Mouse (Mus musculus) kidney, postnatal 36 days (tissue): ENCODE data around the gene Dmap1.

Experiments
- DNase-seq, 2 experiments: peaks; one replicate each; pipeline ENCODE4 v3.0.0; 2021 to 2022; ENCODE audit warnings: mixed read lengths in 2 of 2

Dmap1 gene

DNA sequence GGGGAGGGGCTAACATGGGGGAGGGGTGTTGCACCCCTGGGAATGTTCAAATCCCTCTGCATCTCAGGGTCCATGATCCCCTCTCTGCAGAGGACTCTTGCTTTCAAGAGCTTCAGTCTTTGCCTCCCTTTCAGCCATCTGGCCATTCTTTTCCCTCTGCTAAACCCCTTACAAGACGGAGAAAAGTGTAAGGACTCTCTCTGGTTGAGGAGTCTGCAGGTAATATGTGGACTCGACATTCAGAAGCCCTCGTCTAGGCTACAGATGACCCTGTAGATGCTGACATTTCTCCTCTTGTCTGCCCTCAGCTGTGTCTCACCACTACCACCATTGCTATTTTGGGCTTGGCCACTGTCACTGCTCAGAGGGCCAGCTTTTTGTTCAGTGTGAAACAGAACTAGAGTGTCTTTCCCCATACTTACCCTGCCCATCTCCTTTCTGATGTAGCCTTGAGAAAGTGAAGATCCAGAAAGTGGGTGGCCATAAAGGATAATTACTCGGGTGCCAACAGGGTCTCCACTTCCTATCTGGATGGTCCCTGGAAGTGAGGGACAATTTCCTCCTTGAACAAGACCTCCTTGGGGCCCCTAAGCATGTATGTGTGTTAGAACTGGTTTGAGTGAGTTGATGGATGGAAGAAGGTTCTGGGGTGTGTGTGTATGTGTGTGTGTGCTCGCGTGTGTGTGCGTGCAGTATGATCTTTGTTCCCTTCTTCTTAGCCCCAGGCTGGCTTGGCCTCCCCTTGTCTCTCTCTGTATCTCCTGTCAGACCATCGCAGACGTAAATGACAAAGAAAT, 27.2 kb downstream of the Dmap1 start:
- no peak for DNase-seq

GRCm38 (mm10) chr4:117654016-117654702, 27.9 kb downstream of the Dmap1 start:
- DNase-seq = no peak

GRCm38 (mm10) chr4:117652727-117653126, 29.3 kb downstream of the Dmap1 start:
- no peak for DNase-seq

DNA sequence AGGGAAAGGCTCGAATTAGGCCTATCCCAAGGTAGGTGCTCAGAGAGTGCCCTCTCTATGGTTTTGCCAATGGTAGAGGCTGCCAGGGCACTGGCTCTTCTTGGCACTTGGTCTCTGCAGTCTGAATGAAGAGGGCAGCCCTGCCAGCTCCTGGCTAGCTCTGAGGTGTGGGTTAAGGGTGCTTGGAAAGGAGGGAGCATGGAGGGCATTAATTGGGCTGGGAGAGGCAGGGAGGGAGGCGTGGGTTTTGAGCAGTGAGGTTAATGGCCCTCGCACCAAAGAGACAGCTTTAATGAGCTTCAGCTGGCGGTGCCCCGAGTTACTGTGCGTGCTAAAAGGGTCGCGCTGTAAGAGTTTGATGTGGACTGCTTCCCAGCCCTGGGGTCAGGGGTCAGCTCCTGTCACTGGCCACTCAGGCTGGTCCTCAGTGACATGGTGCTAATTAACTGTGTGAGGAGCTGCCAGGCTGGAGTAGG, 30.4 kb downstream of the Dmap1 start:
- DNase-seq = no peak

DNA sequence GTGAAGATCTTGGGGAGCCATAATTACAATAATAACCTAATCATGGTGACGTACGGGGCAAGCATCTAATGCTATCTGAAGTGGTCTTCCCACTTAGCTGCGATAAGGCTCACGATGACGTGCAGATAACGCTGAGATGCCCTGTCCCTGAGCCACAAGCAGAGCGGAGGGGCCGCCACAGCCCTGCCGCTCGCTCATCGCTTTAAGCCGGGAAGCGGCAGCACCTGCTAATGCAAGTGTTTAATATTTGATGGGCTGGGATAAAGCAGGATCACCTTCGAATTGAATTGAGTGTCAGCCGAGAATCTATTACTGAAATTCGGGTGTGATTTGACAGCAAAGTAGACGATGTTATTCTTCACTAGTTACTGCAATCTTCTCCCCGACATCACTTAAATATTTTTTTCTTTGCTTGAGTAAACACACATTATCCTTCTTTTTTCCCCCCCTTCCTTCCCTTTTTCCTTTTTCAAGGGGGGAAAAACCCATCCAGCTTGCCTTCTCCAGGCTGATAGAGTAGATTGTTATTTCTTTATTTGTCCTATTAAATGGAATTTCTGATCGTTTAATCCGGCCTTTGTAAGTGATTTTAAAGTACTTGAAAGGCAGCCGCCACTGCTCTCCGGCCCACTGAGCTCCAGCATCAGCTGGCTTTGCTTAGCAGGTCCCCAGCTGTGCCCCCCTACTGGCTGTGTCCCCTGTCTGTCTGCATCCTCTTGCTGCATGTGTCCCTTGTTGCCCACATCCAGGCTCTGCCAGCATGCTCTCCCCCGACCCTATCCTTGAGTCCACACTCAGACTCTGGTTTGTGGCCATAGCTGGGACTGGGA, 34.9 kb downstream of the Dmap1 start:
- no peak for DNase-seq

GRCm38 (mm10) chr4:117646496-117646895, 35.6 kb downstream of the Dmap1 start:
- no peak for DNase-seq

- DNase-seq = no peak
Measured at GRCm38 (mm10) chr4:117645859-117646258, 36.2 kb downstream of the Dmap1 start.

- no peak for DNase-seq
Measured at GRCm38 (mm10) chr4:117645031-117645435, 37.0 kb downstream of the Dmap1 start.

- DNase-seq = no peak
Measured at GRCm38 (mm10) chr4:117641804-117642203, 40.3 kb downstream of the Dmap1 start.

- no peak for DNase-seq
Measured at GRCm38 (mm10) chr4:117640925-117641703, 41.0 kb downstream of the Dmap1 start.

DNA sequence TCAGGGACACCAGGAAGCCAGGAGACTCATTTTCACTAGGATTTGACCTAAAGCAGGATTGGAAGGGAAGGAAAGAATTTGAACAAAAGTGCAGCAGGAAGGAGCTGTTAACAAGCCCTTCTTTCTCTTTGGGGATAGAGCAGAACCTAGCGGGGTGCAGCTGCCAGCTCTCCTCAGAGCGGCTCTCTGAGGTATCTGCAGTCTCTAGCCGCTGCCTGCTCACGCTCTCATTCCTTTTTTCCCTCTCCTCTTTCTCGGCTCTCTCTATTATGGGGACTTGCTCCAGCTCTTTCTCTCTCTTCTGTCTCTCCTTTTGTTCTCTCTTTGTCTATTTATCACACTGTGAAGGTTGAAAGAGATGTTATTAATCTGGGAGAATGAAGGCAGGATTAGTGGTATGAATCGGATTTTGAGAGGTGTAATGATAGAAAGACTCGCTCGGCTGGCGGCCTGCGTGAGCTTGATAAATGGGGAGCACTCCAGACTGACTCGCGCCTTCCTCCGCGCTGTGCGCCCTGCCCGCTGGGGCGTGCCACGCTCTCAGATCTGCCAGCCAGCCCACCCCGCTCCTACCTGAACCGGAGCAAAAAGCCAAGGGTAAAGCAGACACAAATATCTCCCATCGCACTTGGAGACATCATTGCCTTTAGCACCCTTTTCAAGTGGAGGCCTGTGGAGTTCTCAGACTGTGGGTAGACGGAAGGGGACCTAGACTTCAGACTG, 45.0 kb downstream of the Dmap1 start:
- DNase-seq = no peak

DNA sequence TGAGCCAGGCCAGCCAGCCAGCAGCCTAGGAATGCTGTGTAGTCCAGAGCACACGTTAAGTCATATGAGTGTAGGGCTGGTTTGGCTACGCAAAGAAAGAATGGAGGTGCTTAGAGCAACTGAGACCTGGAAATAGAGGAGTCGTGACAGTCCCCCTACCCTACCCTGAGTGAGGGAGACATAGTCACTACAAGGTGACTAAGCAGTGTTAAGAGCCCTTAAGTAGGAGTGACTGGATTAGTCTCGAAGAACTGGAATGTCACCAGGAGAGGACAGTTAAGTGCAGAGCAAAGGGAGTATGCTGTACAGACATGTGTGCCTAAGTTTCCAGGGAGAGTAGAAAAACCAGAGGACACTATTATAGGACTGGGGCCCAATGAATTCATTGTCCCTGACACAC, 45.9 kb downstream of the Dmap1 start:
- no peak for DNase-seq

DNA sequence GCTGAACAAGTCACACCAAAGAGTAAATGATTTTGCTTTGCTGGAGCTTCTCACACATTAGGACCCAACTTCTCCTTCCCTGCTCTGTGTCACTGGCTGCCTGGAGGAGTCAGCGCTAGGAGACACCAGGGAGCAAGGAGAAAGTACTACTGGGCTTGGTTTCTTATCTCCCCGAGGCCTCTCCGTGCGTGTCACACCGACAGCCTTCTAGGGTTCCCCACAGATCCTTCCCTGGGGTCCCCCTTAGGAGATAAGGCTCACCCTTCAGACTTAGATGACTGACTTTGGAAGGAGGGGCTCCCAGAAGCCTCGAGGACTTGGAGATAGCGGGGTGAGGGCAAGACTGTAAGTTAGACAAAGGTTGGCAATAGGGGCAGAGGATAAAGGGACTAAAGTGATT, 47.4 kb downstream of the Dmap1 start:
- no peak for DNase-seq

- DNase-seq = peak in 1 of 2 experiments; percentile 19
Measured at GRCm38 (mm10) chr4:117633527-117633926, 48.5 kb downstream of the Dmap1 start.

DNA sequence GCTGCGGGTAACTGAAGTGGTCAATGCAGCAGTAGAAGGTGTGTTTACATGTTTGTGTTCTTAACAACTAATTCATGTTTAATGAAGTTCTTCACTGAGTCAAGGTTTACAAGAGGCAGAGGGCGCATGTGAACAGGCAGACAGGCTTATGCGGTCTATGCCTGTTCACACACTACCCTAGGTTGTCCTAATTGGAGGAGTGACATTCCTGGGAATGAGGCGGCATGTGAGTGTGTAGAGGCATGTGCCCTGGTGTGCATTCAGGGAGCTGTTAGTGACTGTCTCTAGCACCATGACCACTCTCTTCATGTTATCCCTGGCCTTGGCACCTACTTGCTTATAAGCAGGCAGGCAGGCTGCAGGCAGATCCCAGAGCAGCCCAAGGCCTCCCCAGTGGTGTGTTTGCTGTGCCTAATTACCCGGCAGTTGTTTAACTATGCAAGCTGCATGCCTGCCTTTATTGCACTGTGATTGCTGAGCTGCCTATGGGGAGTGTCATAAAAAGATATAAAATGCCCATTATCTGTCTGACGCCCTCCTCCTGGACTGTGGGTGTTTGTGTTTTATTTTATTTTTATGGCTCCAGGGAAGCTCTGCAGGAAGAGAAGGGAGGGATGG, 51.9 kb downstream of the Dmap1 start:
- no peak for DNase-seq

DNA sequence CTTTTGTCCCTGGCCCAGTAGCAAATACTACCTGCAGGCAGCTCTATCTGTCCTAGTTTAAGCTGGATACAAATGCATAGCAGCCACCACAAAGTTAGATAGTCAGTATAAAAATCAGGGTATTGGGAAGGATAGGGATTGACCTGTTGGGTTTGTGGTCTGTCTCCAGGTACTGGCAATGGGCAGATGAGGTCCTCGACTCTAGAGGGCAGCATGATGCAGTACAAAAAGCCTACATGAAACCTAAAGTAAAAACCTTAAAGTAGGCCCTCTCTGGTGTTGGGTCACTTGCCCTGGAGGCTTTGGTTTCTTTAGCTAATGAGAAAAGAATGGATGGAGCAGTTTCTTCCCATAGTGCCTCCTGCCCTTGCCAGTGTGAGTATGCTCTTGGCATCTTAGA, 53.6 kb downstream of the Dmap1 start:
- DNase-seq = peak in 1 of 2 experiments; percentile 25
